Mouse (Mus musculus) gastrocnemius, adult 8-10 months (tissue): ENCODE data around the gene Rbfox1. TPM values are rescaled to one million over a fixed set of nuclear protein-coding genes. Genes with fewer than 3 reads are reported as not detected.
A peak's percentile ranks its signal among the peaks of the same experiment; 100 is the strongest.

Experiments
- DNase-seq, 2 experiments: peaks; one replicate each; pipeline ENCODE4 v3.0.0; 2022; ENCODE audit warnings: low spot score in 2 of 2
- total RNA-seq, 4 experiments: library from RNA; stranded (reverse); gene quantifications; 2 replicates each; pipeline ENCODE4 v1.2.4; 2022

Rbfox1 gene
- total RNA-seq, 4 experiments from 2014 or later = 236 to 270 (median 260) TPM

- no peak for DNase-seq
Observed at GRCm38 (mm10) chr16:6648753-6649152, 763.6 kb downstream of the Rbfox1 start.

- DNase-seq = no peak
Observed at GRCm38 (mm10) chr16:6658594-6658993, 773.4 kb downstream of the Rbfox1 start.

DNA sequence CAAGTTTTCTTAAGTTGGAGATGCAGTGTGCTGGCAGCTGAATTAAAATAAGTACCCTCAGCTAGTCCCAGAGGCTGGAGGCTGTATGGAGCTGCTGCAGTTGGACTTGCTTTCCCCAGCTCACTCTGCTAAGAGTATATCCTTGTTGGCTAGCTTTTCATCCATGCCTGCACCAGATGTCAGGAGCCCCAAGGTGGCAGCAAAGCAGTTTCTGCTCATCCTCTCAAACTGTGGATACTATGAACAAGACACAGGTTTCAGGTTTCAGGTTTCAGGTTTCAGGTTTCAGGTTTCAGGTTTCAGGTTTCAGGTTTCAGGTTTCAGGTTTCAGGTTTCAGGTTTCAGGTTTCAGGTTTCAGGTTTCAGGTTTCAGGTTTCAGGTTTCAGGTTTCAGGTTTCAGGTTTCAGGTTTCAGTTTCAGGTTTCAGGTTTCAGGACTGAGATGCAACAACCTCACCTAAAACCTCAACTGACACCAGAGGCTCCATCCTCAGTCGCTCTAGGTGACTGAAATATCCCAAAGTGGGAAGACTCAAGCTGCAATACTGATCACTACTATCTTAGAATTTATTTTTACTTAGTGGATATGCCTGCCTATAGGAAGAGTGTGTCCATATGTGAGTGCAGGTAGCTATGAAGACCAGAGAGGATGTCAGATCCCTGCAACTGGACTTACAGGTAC is 801.1 kb downstream of the Rbfox1 start:
- no peak for DNase-seq

- no peak for DNase-seq
Observed at GRCm38 (mm10) chr16:6704847-6705246, 819.7 kb downstream of the Rbfox1 start.

DNA sequence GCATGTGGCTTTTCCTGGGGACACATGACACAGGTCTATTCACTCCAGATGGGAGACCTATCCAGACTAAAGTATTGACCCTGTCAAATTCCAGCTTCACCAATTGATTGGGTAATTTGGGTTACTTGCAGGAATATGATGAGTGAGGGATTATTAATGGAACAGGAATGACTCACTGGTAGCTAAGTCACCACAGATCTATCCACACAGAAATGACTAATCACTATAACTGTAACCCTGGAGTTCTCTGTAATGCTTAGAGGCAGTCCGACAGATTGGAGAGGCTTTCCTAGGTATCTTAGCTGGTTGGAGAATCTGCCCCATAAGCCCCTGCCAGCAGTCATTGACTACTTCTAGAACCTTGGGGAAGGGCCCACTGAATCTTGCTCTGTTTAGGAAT is 827.2 kb downstream of the Rbfox1 start:
- DNase-seq = no peak

- no peak for DNase-seq
Observed at GRCm38 (mm10) chr16:6715245-6715644, 830.1 kb downstream of the Rbfox1 start.

GRCm38 (mm10) chr16:6716214-6716911 is 831.2 kb downstream of the Rbfox1 start:
- peak in 1 of 2 experiments; percentile 9 for DNase-seq

GRCm38 (mm10) chr16:6719027-6719426 is 833.9 kb downstream of the Rbfox1 start:
- DNase-seq = no peak

DNA sequence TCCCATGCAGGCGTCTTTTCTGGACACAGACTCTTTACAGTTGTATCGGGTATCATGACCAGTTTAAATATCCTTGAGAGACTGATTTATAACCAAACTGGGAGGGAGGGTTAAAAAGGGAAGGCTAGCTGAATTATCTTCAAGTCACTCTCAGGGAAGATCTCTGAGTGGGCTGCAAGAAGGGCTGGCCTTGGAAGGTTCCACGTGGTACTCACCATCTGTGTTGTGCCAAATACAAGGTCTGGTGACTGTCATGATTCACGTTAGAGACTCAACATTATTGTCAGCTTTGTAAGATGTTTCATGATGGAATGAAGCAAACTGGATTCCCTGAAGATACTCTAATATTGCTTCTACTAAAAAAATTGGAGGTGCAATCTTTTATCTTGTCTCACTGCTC is 847.5 kb downstream of the Rbfox1 start:
- no peak for DNase-seq

DNA sequence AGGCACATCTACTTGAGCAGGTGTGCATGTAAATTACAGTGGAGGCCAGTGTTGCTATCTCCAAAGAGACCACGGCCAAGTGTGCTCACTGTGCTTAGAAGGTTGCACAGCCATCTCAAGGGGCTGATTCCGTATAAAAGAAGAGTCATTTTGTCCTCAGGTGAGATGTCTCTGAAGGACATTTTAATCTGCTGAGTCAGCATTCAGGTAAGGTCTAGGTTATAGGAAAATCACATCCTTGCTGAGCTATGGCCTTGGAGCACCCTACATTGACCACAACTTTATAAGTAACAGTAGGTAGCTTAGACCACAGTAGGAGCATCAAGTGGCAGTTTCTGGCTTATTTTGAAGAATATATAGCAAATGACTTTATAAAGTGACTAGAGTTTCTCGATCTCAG is 848.3 kb downstream of the Rbfox1 start:
- no peak for DNase-seq

GRCm38 (mm10) chr16:6736566-6736965 is 851.4 kb downstream of the Rbfox1 start:
- no peak for DNase-seq

- DNase-seq = no peak
Observed at GRCm38 (mm10) chr16:6736998-6737397, 851.8 kb downstream of the Rbfox1 start.

- DNase-seq = no peak
Observed at GRCm38 (mm10) chr16:6746116-6746515, 861.0 kb downstream of the Rbfox1 start.

- DNase-seq = no peak
Observed at GRCm38 (mm10) chr16:6750491-6750890, 865.3 kb downstream of the Rbfox1 start.

DNA sequence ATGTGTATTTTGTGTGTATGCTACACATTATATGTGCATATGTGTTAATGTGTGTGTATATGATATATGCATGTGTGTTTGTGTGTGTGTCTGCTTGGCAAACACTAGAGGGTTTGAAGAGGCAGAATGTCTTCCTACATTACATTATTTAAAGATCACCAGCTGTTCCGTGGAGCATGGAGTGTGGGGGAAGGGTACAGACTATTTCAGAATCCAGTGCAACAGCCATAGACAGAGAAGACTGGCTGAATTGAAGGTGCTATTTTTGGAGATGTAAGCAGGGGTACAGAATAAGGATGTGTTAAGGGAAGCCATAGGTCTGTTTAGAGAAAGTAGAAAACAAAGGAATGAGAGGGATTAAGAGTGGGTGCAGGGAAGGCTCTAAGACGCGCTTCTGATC is 869.7 kb downstream of the Rbfox1 start:
- peak in 1 of 2 experiments; percentile 5 for DNase-seq

GRCm38 (mm10) chr16:6769495-6770237 is 884.5 kb downstream of the Rbfox1 start:
- DNase-seq = no peak

GRCm38 (mm10) chr16:6777506-6778185 is 892.5 kb downstream of the Rbfox1 start:
- no peak for DNase-seq

GRCm38 (mm10) chr16:6784144-6784543 is 899.0 kb downstream of the Rbfox1 start:
- DNase-seq = no peak

DNA sequence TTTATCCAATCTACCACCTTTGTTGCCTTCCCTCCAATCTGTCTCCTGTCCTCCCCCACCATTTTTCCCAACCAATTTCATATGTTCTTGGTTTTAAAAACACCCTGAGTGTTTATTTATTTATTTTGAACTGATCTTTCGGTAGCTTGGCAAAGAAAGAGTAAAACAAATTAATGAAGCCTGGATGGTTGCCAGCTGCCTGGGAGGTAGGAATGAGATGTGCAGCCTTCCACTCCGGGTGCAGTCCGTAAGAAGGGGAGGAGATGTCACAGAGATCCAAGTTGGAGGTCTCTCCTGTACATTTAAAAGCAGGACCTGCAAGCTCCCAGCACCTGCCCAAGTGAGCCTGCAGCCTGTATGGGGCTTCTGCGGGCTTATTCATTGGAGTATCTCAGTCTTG is 899.9 kb downstream of the Rbfox1 start:
- DNase-seq = no peak

GRCm38 (mm10) chr16:6791218-6791617 is 906.1 kb downstream of the Rbfox1 start:
- DNase-seq = no peak

GRCm38 (mm10) chr16:6791655-6792054 is 906.5 kb downstream of the Rbfox1 start:
- DNase-seq = peak; percentile 13 to 17

- no peak for DNase-seq
Observed at GRCm38 (mm10) chr16:6806246-6806645, 921.1 kb downstream of the Rbfox1 start.
